Mouse (Mus musculus) kidney, postnatal 4 days (tissue): ENCODE results near the gene Sec14l5.
A peak's percentile ranks its signal among the peaks of the same experiment; 100 is the strongest.

Source experiments
- DNase-seq, 2 experiments: peaks; one replicate each; pipeline ENCODE4 v3.0.0; 2021; ENCODE audit warnings: mixed read lengths in 2 of 2

The Sec14l5 gene

GRCm38 (mm10) chr16:5155014-5155413, 8.1 kb downstream of the Sec14l5 start:
- no peak for DNase-seq

- DNase-seq = no peak
Observed at GRCm38 (mm10) chr16:5156495-5156894, 9.6 kb downstream of the Sec14l5 start.

DNA sequence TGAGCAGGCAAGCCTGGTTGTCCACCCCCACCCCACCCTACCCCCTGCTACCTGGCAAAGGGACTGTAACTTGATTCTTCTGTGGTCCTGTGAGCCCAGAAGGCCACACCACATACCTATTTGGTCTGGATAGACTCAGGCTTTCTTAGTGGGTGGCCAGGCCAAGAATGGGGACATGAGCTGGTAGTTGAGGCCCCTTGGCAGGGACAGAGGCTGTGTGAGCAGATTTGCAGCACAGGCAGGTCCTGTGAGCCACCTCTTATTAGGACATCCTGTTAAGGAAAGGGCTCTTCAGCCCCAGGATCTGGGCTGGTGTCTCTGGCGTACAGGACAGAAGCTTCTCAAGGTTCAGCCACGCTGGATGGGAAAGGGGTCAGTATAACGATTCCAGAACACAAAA, 10.2 kb downstream of the Sec14l5 start:
- no peak for DNase-seq

DNA sequence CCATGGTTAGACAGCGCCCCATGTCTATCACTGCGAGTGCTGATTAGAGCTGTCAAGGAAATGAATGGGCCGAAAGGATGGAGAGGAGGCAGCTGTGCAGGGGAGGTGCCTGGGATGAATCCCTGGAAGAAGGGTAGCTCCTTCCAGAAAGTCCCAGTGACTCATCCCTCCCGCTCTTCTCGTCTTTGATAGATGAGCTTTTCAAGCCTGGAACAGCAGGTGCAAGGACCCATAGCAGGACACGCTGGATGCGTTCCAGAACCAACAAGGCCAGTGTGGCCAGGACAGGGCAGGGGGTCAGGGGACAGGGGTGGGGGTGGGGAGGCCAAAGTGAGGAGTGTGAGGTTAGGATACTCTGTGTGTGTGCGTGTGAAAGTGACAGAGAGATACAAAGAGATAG, 12.3 kb downstream of the Sec14l5 start:
- no peak for DNase-seq

DNA sequence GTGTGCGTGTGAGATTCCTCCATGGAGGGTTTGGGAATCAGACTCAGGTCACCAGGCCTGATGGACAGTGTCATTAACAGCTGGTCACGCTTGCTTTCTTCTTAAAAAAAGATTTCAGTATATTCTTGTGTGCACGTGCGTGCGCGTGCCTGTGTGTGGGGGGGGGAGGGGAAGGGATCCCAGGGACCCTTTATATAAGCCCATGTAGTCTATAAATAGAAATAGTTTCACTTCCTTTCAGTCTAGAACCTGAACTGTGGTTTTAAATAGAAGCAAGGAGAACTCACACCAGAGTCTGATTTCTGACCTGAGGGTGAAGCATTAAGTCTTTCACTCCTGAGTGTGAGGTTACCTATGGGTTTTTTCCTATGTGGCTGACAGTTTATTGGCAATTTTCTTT, 17.4 kb downstream of the Sec14l5 start:
- no peak for DNase-seq

- DNase-seq = no peak
Observed at GRCm38 (mm10) chr16:5168038-5168437, 21.1 kb downstream of the Sec14l5 start.

DNA sequence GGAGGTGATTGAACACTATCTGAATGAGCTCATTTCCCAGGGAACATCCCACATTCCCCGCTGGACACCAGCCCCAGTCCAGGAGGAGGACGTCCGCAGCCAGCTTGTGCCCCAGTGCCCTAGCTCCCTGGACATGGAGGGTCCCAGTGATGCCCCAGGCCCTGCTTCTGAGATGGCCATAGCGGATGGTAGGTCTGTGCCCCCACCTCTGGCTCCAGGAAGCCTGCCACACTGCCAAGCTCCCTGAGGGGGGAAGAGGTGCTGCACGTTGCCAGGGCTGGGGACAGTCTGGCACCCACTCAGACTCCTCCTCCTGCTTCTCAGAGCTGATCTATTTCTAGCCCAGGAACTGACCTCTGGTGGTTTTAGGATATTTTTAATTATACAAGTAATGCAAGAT, 21.9 kb downstream of the Sec14l5 start:
- no peak for DNase-seq

GRCm38 (mm10) chr16:5172636-5173035, 25.7 kb downstream of the Sec14l5 start:
- DNase-seq = no peak

- no peak for DNase-seq
Observed at GRCm38 (mm10) chr16:5183310-5183975, 36.5 kb downstream of the Sec14l5 start.

DNA sequence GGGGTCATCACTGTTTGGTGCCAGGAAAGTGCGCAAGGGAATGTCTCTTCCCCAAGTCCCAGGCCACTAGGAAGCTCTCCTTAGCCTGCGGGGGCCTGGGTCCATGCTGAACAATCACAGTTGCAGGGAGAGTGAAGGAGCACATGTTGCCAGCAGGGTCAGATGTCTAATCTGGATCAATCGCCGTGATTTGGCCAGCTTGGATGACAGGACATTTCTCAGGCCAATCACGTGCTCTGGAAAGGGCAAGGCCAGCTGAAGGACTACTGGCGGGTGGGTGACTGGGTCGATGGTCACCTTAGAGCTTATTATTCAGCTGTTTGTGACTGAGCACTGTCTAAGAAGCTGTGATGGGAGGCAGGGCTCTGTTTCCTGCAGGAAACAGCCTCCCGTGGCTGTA, 37.2 kb downstream of the Sec14l5 start:
- DNase-seq = no peak

- no peak for DNase-seq
Observed at GRCm38 (mm10) chr16:5184956-5185355, 38.0 kb downstream of the Sec14l5 start.

DNA sequence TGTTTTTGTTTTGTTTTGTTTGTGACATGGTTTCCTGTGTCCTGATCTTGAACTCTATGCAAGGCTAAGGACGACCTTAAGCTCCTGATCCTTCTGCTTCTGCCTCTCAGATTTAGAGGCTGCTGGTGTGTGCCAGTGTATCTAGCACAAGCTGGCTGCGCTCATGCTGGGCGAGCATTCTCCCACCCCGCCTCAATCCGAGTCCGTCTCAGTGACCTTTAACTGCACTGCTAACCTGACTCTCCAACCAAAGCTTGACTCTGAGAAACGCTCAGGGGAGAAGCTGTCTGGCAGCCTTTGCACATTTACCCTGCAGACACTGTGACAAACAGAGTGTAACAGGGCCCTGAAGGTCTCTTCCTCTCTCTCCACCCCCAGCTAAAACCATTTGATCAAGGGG, 38.8 kb downstream of the Sec14l5 start:
- DNase-seq = no peak

- DNase-seq = no peak
Observed at GRCm38 (mm10) chr16:5186234-5186633, 39.3 kb downstream of the Sec14l5 start.

GRCm38 (mm10) chr16:5195080-5195479, 48.2 kb downstream of the Sec14l5 start:
- DNase-seq = peak; percentile 61 to 70

DNA sequence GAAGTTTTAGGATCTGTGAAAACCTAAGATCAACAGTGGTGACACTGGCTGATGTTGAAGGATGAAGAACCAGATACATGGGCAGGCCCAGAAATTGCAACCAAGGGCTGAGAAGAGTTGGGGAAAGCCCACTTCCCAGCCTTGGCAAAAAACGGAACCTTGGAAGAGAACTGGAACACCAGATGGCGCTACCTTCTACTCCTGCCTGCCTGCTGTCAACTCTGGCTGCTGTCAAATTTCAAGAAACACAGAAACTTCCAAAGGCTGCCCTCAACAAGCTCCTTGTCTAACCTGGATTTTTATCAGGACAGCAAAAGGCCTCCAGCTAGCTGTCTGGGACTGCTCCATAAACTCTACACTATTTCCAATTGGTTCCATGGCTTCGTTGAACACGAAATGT, 55.8 kb downstream of the Sec14l5 start:
- peak; percentile 60 to 69 for DNase-seq

GRCm38 (mm10) chr16:5203200-5203599, 56.3 kb downstream of the Sec14l5 start:
- peak; percentile 36 to 50 for DNase-seq

DNA sequence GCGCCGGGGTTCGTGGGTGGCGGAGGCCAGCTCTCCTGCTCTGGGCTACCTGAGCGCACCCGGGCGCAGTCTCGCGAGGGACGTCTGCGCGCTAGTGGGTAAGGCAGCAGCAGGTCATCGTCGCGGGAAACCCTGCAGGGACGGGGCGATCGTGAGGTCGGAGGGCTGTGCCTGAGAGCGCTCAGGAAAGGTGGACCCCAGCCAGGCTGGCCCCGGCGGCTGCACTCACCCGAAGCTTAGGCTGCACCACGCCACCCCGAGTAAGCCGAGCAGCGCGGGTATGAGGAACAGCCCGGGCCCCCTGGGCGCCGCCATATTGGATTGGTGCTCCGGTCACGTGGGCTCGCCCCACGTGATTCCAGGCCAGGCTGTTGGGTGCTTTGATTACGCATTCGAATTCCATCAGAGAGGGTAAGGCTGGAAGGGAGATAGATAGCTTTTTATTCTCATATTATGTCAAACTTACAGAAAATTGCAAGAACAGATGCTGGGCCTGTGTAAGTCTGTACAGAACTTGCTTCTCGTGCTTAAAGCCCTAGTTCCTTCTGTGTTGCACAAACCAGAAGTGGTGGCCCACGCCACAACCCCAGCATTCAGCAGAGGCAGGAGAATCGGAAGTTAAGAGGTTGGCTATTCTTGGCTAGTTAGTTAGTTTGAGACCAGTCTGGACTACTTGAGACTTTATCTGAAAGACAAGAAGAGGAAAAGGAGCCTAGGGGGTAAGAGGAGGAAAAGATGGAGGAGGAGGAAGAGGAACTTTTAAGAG, 56.9 kb downstream of the Sec14l5 start, which contains the start of gene Nagpa:
Gene Nagpa, minus strand, starts transcription at position 345 of the 766 bp plus-strand sequence.
- DNase-seq = peak; percentile 86 to 92

GRCm38 (mm10) chr16:5205431-5205970, 58.6 kb downstream of the Sec14l5 start:
- DNase-seq = no peak

DNA sequence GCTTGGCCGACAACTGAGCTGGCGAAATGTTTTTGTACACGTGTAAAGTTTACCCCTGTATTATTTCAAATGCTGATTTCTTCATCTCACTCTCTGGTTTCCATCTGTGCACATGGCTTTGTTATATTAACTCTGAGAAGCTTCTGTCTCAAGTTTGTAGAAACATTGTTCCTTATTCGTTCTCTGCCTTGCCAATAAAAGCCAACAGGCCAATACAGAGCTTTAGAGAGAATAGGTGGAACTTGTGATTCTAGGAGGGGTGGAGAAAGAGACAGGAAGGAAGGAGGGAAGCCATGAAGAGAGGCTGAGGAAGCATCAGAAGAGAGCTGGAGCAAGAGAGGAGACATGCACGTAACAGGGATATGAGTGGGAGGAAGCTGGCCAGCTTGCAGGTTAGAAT, 59.1 kb downstream of the Sec14l5 start:
- DNase-seq = no peak

DNA sequence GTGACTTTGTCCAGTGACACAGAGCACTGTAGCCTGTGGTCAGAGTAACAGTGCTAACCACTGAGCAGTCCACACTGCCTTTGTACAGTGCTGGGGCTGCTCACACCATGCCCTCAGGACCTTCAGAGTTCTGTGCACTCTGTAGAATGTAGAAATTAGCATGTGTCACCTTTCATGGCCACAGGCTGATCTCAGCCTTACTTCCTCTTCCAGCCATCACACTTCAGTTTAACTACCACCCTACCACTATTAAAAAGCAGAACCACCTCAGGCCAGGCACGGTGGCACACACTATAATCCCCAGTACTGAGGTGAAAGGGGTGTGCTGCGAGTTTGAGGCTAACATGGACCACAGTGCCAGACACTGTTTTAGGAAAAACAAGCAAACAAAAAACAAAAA, 63.5 kb downstream of the Sec14l5 start:
- DNase-seq = no peak

DNA sequence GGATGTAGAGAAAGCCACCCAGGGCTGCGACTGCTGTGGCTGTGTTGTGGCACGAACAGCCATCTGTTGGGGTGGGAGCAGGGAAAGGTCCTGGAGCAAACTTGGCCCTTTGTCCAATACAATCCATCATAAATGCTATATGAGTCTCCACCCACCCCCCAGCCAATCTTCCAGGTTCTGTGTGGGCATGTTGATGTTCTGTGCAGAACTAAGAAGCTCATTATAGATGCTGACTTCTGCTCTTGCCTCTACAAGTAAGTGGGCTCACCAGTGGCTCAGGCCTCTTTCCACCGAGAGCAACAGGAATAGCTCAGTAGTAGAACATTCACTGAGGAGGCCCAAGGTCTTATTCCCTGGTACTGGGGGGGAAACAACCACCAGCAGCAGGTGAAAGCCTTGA, 65.2 kb downstream of the Sec14l5 start:
- no peak for DNase-seq

DNA sequence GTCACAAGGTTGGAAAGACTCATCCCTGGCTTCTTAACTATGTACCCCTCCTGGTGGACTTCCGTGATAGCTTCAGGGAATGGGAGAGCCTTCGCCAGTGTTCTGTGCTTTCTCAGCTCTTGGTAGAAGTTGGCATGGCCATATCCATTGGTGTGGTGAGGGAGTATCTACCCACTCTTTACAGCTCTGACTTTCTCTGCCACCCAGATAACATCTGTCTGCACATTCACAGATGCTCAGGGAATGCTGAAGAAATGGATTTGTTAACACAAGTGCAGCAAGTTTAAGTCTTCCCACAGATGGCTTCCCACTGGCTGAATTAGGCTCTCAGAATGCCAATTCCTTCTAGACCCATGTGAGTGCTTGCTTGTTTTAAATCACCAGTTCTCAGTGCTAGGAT, 67.2 kb downstream of the Sec14l5 start:
- no peak for DNase-seq

DNA sequence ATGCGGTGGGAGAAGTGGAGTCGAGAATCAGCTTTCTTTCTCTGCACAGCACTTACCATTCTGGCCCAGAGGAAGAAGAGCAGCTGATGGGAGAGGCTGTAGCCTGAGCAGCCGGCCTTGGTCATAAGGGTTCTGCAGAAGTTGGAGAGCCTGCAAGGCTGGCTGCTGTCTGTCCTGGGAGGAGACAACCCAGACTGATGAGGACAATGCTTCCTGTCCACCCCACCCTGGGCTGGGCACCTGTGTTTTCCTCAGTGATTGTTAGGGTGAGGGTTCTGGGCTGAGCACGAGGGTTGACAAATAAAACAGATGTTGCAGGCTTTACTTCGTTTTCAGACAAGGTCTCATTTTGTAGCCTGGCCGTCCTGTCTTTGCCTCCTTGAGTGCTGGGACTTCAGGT, 69.8 kb downstream of the Sec14l5 start:
- DNase-seq = no peak
